Mouse (Mus musculus) ES-CJ7 (cell line): ENCODE measurements at regions not wholly inside any gene's neighbourhood (a gene's known extent, or its start where the extent isn't known, plus 50 kb on each side); places are given as distances from the start of the nearest gene placed in this dataset.

Experiments used
- DNase-seq: peaks from one replicate; pipeline ENCODE4 v3.0.0; 2011; ENCODE audit warnings: low read depth, low spot score

GRCm38 (mm10) chr5:51840638-51841329, 273.3 kb upstream of the Ppargc1a start:
- DNase-seq, result no peak

- no peak for DNase-seq
Observed at GRCm38 (mm10) chr5:51839292-51839691, 271.8 kb upstream of the Ppargc1a start.

- DNase-seq, result no peak
Observed at GRCm38 (mm10) chr5:51830551-51830950, 263.0 kb upstream of the Ppargc1a start.

GRCm38 (mm10) chr5:51830015-51830414, 262.5 kb upstream of the Ppargc1a start:
- no peak for DNase-seq

- DNase-seq, result no peak
Observed at GRCm38 (mm10) chr5:51829606-51830005, 262.1 kb upstream of the Ppargc1a start.

- no peak for DNase-seq
Observed at GRCm38 (mm10) chr5:51829020-51829419, 261.5 kb upstream of the Ppargc1a start.

GRCm38 (mm10) chr5:51826269-51826668, 258.7 kb upstream of the Ppargc1a start:
- DNase-seq, result no peak

GRCm38 (mm10) chr5:51825584-51826088, 258.1 kb upstream of the Ppargc1a start:
- no peak for DNase-seq

- DNase-seq, result no peak
Observed at GRCm38 (mm10) chr5:51824731-51825130, 257.2 kb upstream of the Ppargc1a start.

- DNase-seq, result no peak
Observed at GRCm38 (mm10) chr5:51823657-51824056, 256.1 kb upstream of the Ppargc1a start.

GRCm38 (mm10) chr5:51816258-51816657, 248.7 kb upstream of the Ppargc1a start:
- no peak for DNase-seq

GRCm38 (mm10) chr5:51811728-51812127, 244.2 kb upstream of the Ppargc1a start:
- no peak for DNase-seq

- DNase-seq, result no peak
Observed at GRCm38 (mm10) chr5:51801486-51801885, 234.0 kb upstream of the Ppargc1a start.

- no peak for DNase-seq
Observed at GRCm38 (mm10) chr5:51799371-51800035, 232.0 kb upstream of the Ppargc1a start.

- no peak for DNase-seq
Observed at GRCm38 (mm10) chr5:51794097-51794496, 226.6 kb upstream of the Ppargc1a start.

GRCm38 (mm10) chr5:51792950-51793349, 225.4 kb upstream of the Ppargc1a start:
- no peak for DNase-seq

GRCm38 (mm10) chr5:51788768-51789167, 221.2 kb upstream of the Ppargc1a start:
- DNase-seq, result no peak

GRCm38 (mm10) chr5:51783523-51783922, 216.0 kb upstream of the Ppargc1a start:
- DNase-seq, result no peak

- DNase-seq, result no peak
Observed at GRCm38 (mm10) chr5:51783099-51783498, 215.6 kb upstream of the Ppargc1a start.

- DNase-seq, result no peak
Observed at GRCm38 (mm10) chr5:51775502-51776145, 208.1 kb upstream of the Ppargc1a start.

- no peak for DNase-seq
Observed at GRCm38 (mm10) chr5:51771655-51772054, 204.1 kb upstream of the Ppargc1a start.

GRCm38 (mm10) chr5:51766111-51766510, 198.6 kb upstream of the Ppargc1a start:
- no peak for DNase-seq

- no peak for DNase-seq
Observed at GRCm38 (mm10) chr5:51764416-51764815, 196.9 kb upstream of the Ppargc1a start.
